Mouse (Mus musculus) CH12.LX (cell line): ENCODE data around the gene Exph5. TPM values are rescaled to one million over a fixed set of nuclear protein-coding genes. Genes with fewer than 3 reads are reported as not detected.

Experiments
- DNase-seq: peaks from one replicate; pipeline ENCODE4 v3.0.0-alpha.2; 2013; ENCODE audit errors: extremely low read depth
- H3K27ac ChIP-seq: 2 replicates; pipeline ENCODE4 v1.5.1; 2012; ENCODE audit warnings: low read depth, mild to moderate bottlenecking, control low read depth, moderate library complexity; ENCODE audit not compliant: insufficient read depth
- H3K27me3 ChIP-seq: replicated peaks from 2 replicates; pipeline ENCODE3; 2012; ENCODE audit warnings: inconsistent platforms
- H3K36me3 ChIP-seq, 2 experiments: replicated peaks in 1 of 2; 2 replicates each; pipeline versions ENCODE3 to v1.6.1; 2012; ENCODE audit warnings: inconsistent platforms in 1 of 2, low read length in 1 of 2, mild to moderate bottlenecking in 1 of 2, mixed read lengths in 1 of 2, moderate library complexity in 1 of 2; ENCODE audit not compliant: control insufficient read depth in 1 of 2, insufficient read depth in 1 of 2
- H3K4me1 ChIP-seq, 2 experiments: 2 replicates each; pipeline ENCODE4 v1.6.1; 2012; ENCODE audit warnings: inconsistent platforms in 1 of 2, moderate library complexity in 1 of 2; ENCODE audit not compliant: insufficient read depth in 2 of 2, control insufficient read depth in 1 of 2
- H3K4me2 ChIP-seq: 2 replicates; pipeline ENCODE4 v1.6.1; 2012; ENCODE audit warnings: low read depth, mild to moderate bottlenecking, control low read depth; ENCODE audit not compliant: poor library complexity, insufficient read depth, severe bottlenecking
- H3K4me3 ChIP-seq, 3 experiments: fragments of 150-350 bp in 1 of 3; sonication (generic) in 1 of 3; replicated peaks in 1 of 3; 2 replicates each; pipeline versions ENCODE3 to v1.5.1; 2011 to 2012; ENCODE audit warnings: low read depth in 2 of 3, low read length in 2 of 3, mild to moderate bottlenecking in 2 of 3, moderate library complexity in 2 of 3, control low read depth in 1 of 3, improper control_type of control experiment in 1 of 3, inconsistent platforms in 1 of 3, mixed read lengths in 1 of 3; ENCODE audit not compliant: poor library complexity in 1 of 3
- H3K79me2 ChIP-seq: replicated peaks from 2 replicates; pipeline ENCODE4 v1.6.1; 2012; ENCODE audit warnings: mild to moderate bottlenecking, moderate library complexity; ENCODE audit not compliant: control insufficient read depth, poor library complexity, insufficient read depth, severe bottlenecking; ENCODE audit errors: extremely low read depth
- H3K9ac ChIP-seq: 2 replicates; pipeline ENCODE4 v1.6.1; 2012; ENCODE audit warnings: low read depth, mild to moderate bottlenecking, control low read depth, moderate library complexity; ENCODE audit not compliant: insufficient read depth
- H3K9me3 ChIP-seq: replicated peaks from 2 replicates; pipeline ENCODE3; 2012; ENCODE audit warnings: low read length, inconsistent platforms, mixed read lengths
- BHLHE40 ChIP-seq: IDR thresholded peaks from 2 replicates; pipeline ENCODE4 v1.6.1; 2011; ENCODE audit warnings: mild to moderate bottlenecking, low read depth, low read length, improper control_type of control experiment
- CHD1 ChIP-seq: IDR thresholded peaks from 2 replicates; pipeline ENCODE4 v1.6.1; 2012; ENCODE audit warnings: low read depth, low read length, improper control_type of control experiment, inconsistent platforms
- E2F4 ChIP-seq: IDR thresholded peaks from 2 replicates; pipeline ENCODE4 v1.6.1; 2011; ENCODE audit warnings: low read depth, low read length, improper control_type of control experiment; ENCODE audit not compliant: insufficient replicate concordance
- EP300 ChIP-seq: IDR thresholded peaks from 2 replicates; pipeline ENCODE4 v1.6.1; 2011; ENCODE audit warnings: low read length, improper control_type of control experiment
- ETS1 ChIP-seq: conservative IDR thresholded peaks from 2 replicates; pipeline ENCODE4 v1.6.1; 2012; ENCODE audit warnings: low read depth, mild to moderate bottlenecking, inconsistent platforms, low read length, improper control_type of control experiment, moderate library complexity
- IRF4 ChIP-seq: IDR thresholded peaks from 2 replicates; pipeline ENCODE4 v1.6.1; 2014; ENCODE audit warnings: low read depth, mild to moderate bottlenecking, inconsistent platforms, low read length, improper control_type of control experiment
- JUND ChIP-seq: conservative IDR thresholded peaks from 2 replicates; pipeline ENCODE4 v1.6.1; 2011; ENCODE audit warnings: low read depth, low read length, improper control_type of control experiment
- MAZ ChIP-seq: IDR thresholded peaks from 2 replicates; pipeline ENCODE4 v1.6.1; 2012; ENCODE audit warnings: low read depth, mild to moderate bottlenecking, inconsistent platforms, low read length, improper control_type of control experiment, moderate library complexity
- MXI1 ChIP-seq: IDR thresholded peaks from 2 replicates; pipeline ENCODE4 v1.6.1; 2011; ENCODE audit warnings: mild to moderate bottlenecking, low read depth, low read length, improper control_type of control experiment
- PAX5 ChIP-seq: IDR thresholded peaks from 2 replicates; pipeline ENCODE4 v1.6.1; 2012; ENCODE audit warnings: low read length, inconsistent platforms, mixed read lengths
- POLR2AphosphoS2 ChIP-seq: IDR thresholded peaks from 2 replicates; pipeline ENCODE4 v1.6.1; 2011; ENCODE audit warnings: low read depth, low read length, improper control_type of control experiment
- RCOR1 ChIP-seq: conservative IDR thresholded peaks from 2 replicates; pipeline ENCODE4 v1.6.1; 2012; ENCODE audit warnings: low read depth, mild to moderate bottlenecking, inconsistent platforms, low read length, improper control_type of control experiment
- SIN3A ChIP-seq: IDR thresholded peaks from 2 replicates; pipeline ENCODE4 v1.6.1; 2012; ENCODE audit warnings: low read length, improper control_type of control experiment, inconsistent platforms
- SMC3 ChIP-seq: IDR thresholded peaks from 2 replicates; pipeline ENCODE4 v1.6.1; 2011; ENCODE audit warnings: low read depth, low read length, improper control_type of control experiment
- UBTF ChIP-seq: IDR thresholded peaks from 2 replicates; pipeline ENCODE4 v1.6.1; 2012; ENCODE audit warnings: low read depth, mild to moderate bottlenecking, inconsistent platforms, low read length, improper control_type of control experiment, moderate library complexity
- USF1 ChIP-seq: IDR thresholded peaks from 2 replicates; pipeline ENCODE4 v1.6.1; 2014; ENCODE audit warnings: low read depth, mild to moderate bottlenecking, inconsistent platforms, low read length, improper control_type of control experiment
- USF2 ChIP-seq: conservative IDR thresholded peaks from 2 replicates; pipeline ENCODE4 v1.6.1; 2011; ENCODE audit warnings: low read depth, low read length, improper control_type of control experiment
- ZC3H11A ChIP-seq: IDR thresholded peaks from 2 replicates; pipeline ENCODE4 v1.6.1; 2012; ENCODE audit warnings: low read depth, mild to moderate bottlenecking, inconsistent platforms, low read length, improper control_type of control experiment
- ZKSCAN1 ChIP-seq: IDR thresholded peaks from 2 replicates; pipeline ENCODE4 v1.6.1; 2012; ENCODE audit warnings: low read depth, inconsistent platforms, low read length, improper control_type of control experiment, borderline replicate concordance
- dilution Hi-C: fragments of 300-500 bp; cut with MboI; formaldehyde crosslinking; loops from 2 replicates; pipeline ENCODE4 v1.14.3; 2020; ENCODE audit warnings: low sequenced_read_pairs; ENCODE audit not compliant: extremely low pct_unique_long_range_greater_than_20kb, extremely low pct_ligation_motif_present
- in situ Hi-C: fragments of 300-500 bp; cut with MboI; formaldehyde crosslinking; loops from 3 replicates; pipeline ENCODE4 v1.14.3; 2019; ENCODE audit warnings: low sequenced_read_pairs, low pct_ligation_motif_present, low pct_unique_long_range_greater_than_20kb, mixed read lengths
- polyA plus RNA-seq: library from polyadenylated mRNA; unstranded; fragments of >175 nt; gene quantifications from 2 replicates; pipeline ENCODE4 v1.2.1, GENCODE M21; 2012; ENCODE audit warnings: low read depth; ENCODE audit not compliant: insufficient read length
- total RNA-seq, 2 experiments: library from RNA; depleted of rRNA; stranded (reverse); fragments of 300-350 nt in 1 of 2; fragments of >200 nt in 1 of 2; gene quantifications; 2 replicates each; pipeline ENCODE4 v1.2.3; 2012 to 2014

Gene Exph5
- total and polyA plus RNA-seq, 3 experiments: 0.04 TPM; not detected in 2

- Histone ChIP-seq H3K36me3 (no peaks in the 10 kb centered on the region), H3K27me3 (no peaks in the 10 kb centered on the region), H3K9me3 (no peaks in the 10 kb centered on the region), H3K4me3 (no peak overlapping the region), H3K27ac (no peak overlapping the region), H3K79me2 (no peaks in the 10 kb centered on the region), H3K4me2 (no peak overlapping the region), H3K4me1 (no peaks in the 10 kb centered on the region), H3K9ac (no peak overlapping the region)
- dilution Hi-C loops (no loop called here), in situ Hi-C loops (loop anchor here (10.0 kb wide), 1 partner anchor 98 kb away; no protein-coding TSS in a partner anchor)
- no peak for TF ChIP-seq JUND
- TF ChIP-seq BHLHE40: no peak
- no peak for TF ChIP-seq IRF4
- TF ChIP-seq RCOR1: no peak
- no peak for TF ChIP-seq MAZ
- TF ChIP-seq POLR2AphosphoS2: no peak
- no peak for TF ChIP-seq USF1
- no peak for TF ChIP-seq E2F4
- no peak for TF ChIP-seq PAX5
- TF ChIP-seq MXI1: no peak
- no peak for TF ChIP-seq ZC3H11A
- DNase-seq: no peak
Measured at GRCm38 (mm10) chr9:53276381-53276780, 25.1 kb upstream of the Exph5 start.

GRCm38 (mm10) chr9:53278997-53279396, 22.5 kb upstream of the Exph5 start:
- no peak overlapping the region for H3K9ac ChIP-seq
- H3K4me1 ChIP-seq: no peaks in the 10 kb centered on the region
- dilution Hi-C loops (no loop called here), in situ Hi-C loops (loop anchor here (10.0 kb wide), 1 partner anchor 96 kb away; no protein-coding TSS in a partner anchor)
- H3K9me3 ChIP-seq: no peaks in the 10 kb centered on the region
- H3K27me3 ChIP-seq: no peaks in the 10 kb centered on the region
- TF ChIP-seq USF2 (no peak), CHD1 (no peak), EP300 (no peak), PAX5 (no peak), UBTF (no peak), SIN3A (no peak), SMC3 (no peak), ZKSCAN1 (no peak), ETS1 (no peak), E2F4 (no peak)
- no peak overlapping the region for H3K4me2 ChIP-seq
- H3K4me3 ChIP-seq: no peak overlapping the region
- H3K27ac ChIP-seq: no peak overlapping the region
- H3K79me2 ChIP-seq: no peaks in the 10 kb centered on the region
- DNase-seq: no peak
- H3K36me3 ChIP-seq: no peaks in the 10 kb centered on the region
